Mouse (Mus musculus) CH12.LX (cell line): ENCODE data around the gene Cd96. TPM values are rescaled to one million over a fixed set of nuclear protein-coding genes. Genes with fewer than 3 reads are reported as not detected.

Source experiments
- DNase-seq: peaks from one replicate; pipeline ENCODE4 v3.0.0-alpha.2; 2013; ENCODE audit errors: extremely low read depth
- H3K27ac ChIP-seq: 2 replicates; pipeline ENCODE4 v1.5.1; 2012; ENCODE audit warnings: low read depth, mild to moderate bottlenecking, control low read depth, moderate library complexity; ENCODE audit not compliant: insufficient read depth
- H3K27me3 ChIP-seq: replicated peaks from 2 replicates; pipeline ENCODE3; 2012; ENCODE audit warnings: inconsistent platforms
- H3K36me3 ChIP-seq, 2 experiments: replicated peaks in 1 of 2; 2 replicates each; pipeline versions ENCODE3 to v1.6.1; 2012; ENCODE audit warnings: inconsistent platforms in 1 of 2, low read length in 1 of 2, mild to moderate bottlenecking in 1 of 2, mixed read lengths in 1 of 2, moderate library complexity in 1 of 2; ENCODE audit not compliant: control insufficient read depth in 1 of 2, insufficient read depth in 1 of 2
- H3K4me1 ChIP-seq, 2 experiments: 2 replicates each; pipeline ENCODE4 v1.6.1; 2012; ENCODE audit warnings: inconsistent platforms in 1 of 2, moderate library complexity in 1 of 2; ENCODE audit not compliant: insufficient read depth in 2 of 2, control insufficient read depth in 1 of 2
- H3K4me2 ChIP-seq: 2 replicates; pipeline ENCODE4 v1.6.1; 2012; ENCODE audit warnings: low read depth, mild to moderate bottlenecking, control low read depth; ENCODE audit not compliant: poor library complexity, insufficient read depth, severe bottlenecking
- H3K4me3 ChIP-seq, 3 experiments: fragments of 150-350 bp in 1 of 3; sonication (generic) in 1 of 3; replicated peaks in 1 of 3; 2 replicates each; pipeline versions ENCODE3 to v1.5.1; 2011 to 2012; ENCODE audit warnings: low read depth in 2 of 3, low read length in 2 of 3, mild to moderate bottlenecking in 2 of 3, moderate library complexity in 2 of 3, control low read depth in 1 of 3, improper control_type of control experiment in 1 of 3, inconsistent platforms in 1 of 3, mixed read lengths in 1 of 3; ENCODE audit not compliant: poor library complexity in 1 of 3
- H3K79me2 ChIP-seq: replicated peaks from 2 replicates; pipeline ENCODE4 v1.6.1; 2012; ENCODE audit warnings: mild to moderate bottlenecking, moderate library complexity; ENCODE audit not compliant: control insufficient read depth, poor library complexity, insufficient read depth, severe bottlenecking; ENCODE audit errors: extremely low read depth
- H3K9ac ChIP-seq: 2 replicates; pipeline ENCODE4 v1.6.1; 2012; ENCODE audit warnings: low read depth, mild to moderate bottlenecking, control low read depth, moderate library complexity; ENCODE audit not compliant: insufficient read depth
- H3K9me3 ChIP-seq: replicated peaks from 2 replicates; pipeline ENCODE3; 2012; ENCODE audit warnings: low read length, inconsistent platforms, mixed read lengths
- BHLHE40 ChIP-seq: IDR thresholded peaks from 2 replicates; pipeline ENCODE4 v1.6.1; 2011; ENCODE audit warnings: mild to moderate bottlenecking, low read depth, low read length, improper control_type of control experiment
- CHD1 ChIP-seq: IDR thresholded peaks from 2 replicates; pipeline ENCODE4 v1.6.1; 2012; ENCODE audit warnings: low read depth, low read length, improper control_type of control experiment, inconsistent platforms
- CHD2 ChIP-seq: IDR thresholded peaks from 2 replicates; pipeline ENCODE4 v1.6.1; 2011; ENCODE audit warnings: low read length, improper control_type of control experiment
- CTCF ChIP-seq, 2 experiments: IDR thresholded peaks in 1 of 2; conservative IDR thresholded peaks in 1 of 2; 2 replicates each; pipeline ENCODE4 v1.5.1; 2011 to 2012; ENCODE audit warnings: low read depth in 2 of 2, low read length in 2 of 2, improper control_type of control experiment in 1 of 2, inconsistent platforms in 1 of 2, mild to moderate bottlenecking in 1 of 2, moderate library complexity in 1 of 2
- ELF1 ChIP-seq: IDR thresholded peaks from 2 replicates; pipeline ENCODE4 v1.6.1; 2014; ENCODE audit warnings: low read depth, mild to moderate bottlenecking, inconsistent platforms, low read length, improper control_type of control experiment
- EP300 ChIP-seq: IDR thresholded peaks from 2 replicates; pipeline ENCODE4 v1.6.1; 2011; ENCODE audit warnings: low read length, improper control_type of control experiment
- ETS1 ChIP-seq: conservative IDR thresholded peaks from 2 replicates; pipeline ENCODE4 v1.6.1; 2012; ENCODE audit warnings: low read depth, mild to moderate bottlenecking, inconsistent platforms, low read length, improper control_type of control experiment, moderate library complexity
- GABPA ChIP-seq: IDR thresholded peaks from 2 replicates; pipeline ENCODE4 v1.6.1; 2012; ENCODE audit warnings: low read depth, low read length, improper control_type of control experiment, inconsistent platforms; ENCODE audit not compliant: insufficient replicate concordance
- HCFC1 ChIP-seq: IDR thresholded peaks from 2 replicates; pipeline ENCODE4 v1.6.1; 2012; ENCODE audit warnings: low read depth, mild to moderate bottlenecking, inconsistent platforms, low read length, improper control_type of control experiment
- IRF4 ChIP-seq: IDR thresholded peaks from 2 replicates; pipeline ENCODE4 v1.6.1; 2014; ENCODE audit warnings: low read depth, mild to moderate bottlenecking, inconsistent platforms, low read length, improper control_type of control experiment
- JUN ChIP-seq: IDR thresholded peaks from 2 replicates; pipeline ENCODE4 v1.6.1; 2011; ENCODE audit warnings: low read depth, mild to moderate bottlenecking, low read length, improper control_type of control experiment, moderate library complexity; ENCODE audit not compliant: insufficient read depth
- KAT2A ChIP-seq: IDR thresholded peaks from 2 replicates; pipeline ENCODE4 v1.6.1; 2012; ENCODE audit warnings: low read length, improper control_type of control experiment, inconsistent platforms; ENCODE audit not compliant: insufficient replicate concordance
- MAFK ChIP-seq: IDR thresholded peaks from 2 replicates; pipeline ENCODE4 v1.6.1; 2011; ENCODE audit warnings: low read length, improper control_type of control experiment; ENCODE audit not compliant: insufficient replicate concordance
- MXI1 ChIP-seq: IDR thresholded peaks from 2 replicates; pipeline ENCODE4 v1.6.1; 2011; ENCODE audit warnings: mild to moderate bottlenecking, low read depth, low read length, improper control_type of control experiment
- MYC ChIP-seq: IDR thresholded peaks from 2 replicates; pipeline ENCODE4 v1.6.1; 2011; ENCODE audit warnings: low read depth, mild to moderate bottlenecking, improper control_type of control experiment, low read length
- POLR2A ChIP-seq: IDR thresholded peaks from 2 replicates; pipeline ENCODE4 v1.6.1; 2011; ENCODE audit warnings: low read depth, mild to moderate bottlenecking, improper control_type of control experiment, low read length
- TBP ChIP-seq: conservative IDR thresholded peaks from 2 replicates; pipeline ENCODE4 v1.6.1; 2011; ENCODE audit warnings: low read depth, low read length, improper control_type of control experiment
- TCF12 ChIP-seq: IDR thresholded peaks from 2 replicates; pipeline ENCODE4 v1.6.1; 2014; ENCODE audit warnings: low read depth, mild to moderate bottlenecking, inconsistent platforms, low read length, improper control_type of control experiment
- USF1 ChIP-seq: IDR thresholded peaks from 2 replicates; pipeline ENCODE4 v1.6.1; 2014; ENCODE audit warnings: low read depth, mild to moderate bottlenecking, inconsistent platforms, low read length, improper control_type of control experiment
- ZC3H11A ChIP-seq: IDR thresholded peaks from 2 replicates; pipeline ENCODE4 v1.6.1; 2012; ENCODE audit warnings: low read depth, mild to moderate bottlenecking, inconsistent platforms, low read length, improper control_type of control experiment
- ZKSCAN1 ChIP-seq: IDR thresholded peaks from 2 replicates; pipeline ENCODE4 v1.6.1; 2012; ENCODE audit warnings: low read depth, inconsistent platforms, low read length, improper control_type of control experiment, borderline replicate concordance
- ZMIZ1 ChIP-seq: IDR thresholded peaks from 2 replicates; pipeline ENCODE4 v1.6.1; 2012; ENCODE audit warnings: low read depth, mild to moderate bottlenecking, inconsistent platforms, low read length, improper control_type of control experiment
- ZNF384 ChIP-seq: IDR thresholded peaks from 2 replicates; pipeline ENCODE4 v1.6.1; 2012; ENCODE audit warnings: low read depth, low read length, improper control_type of control experiment, inconsistent platforms
- dilution Hi-C: fragments of 300-500 bp; cut with MboI; formaldehyde crosslinking; loops from 2 replicates; pipeline ENCODE4 v1.14.3; 2020; ENCODE audit warnings: low sequenced_read_pairs; ENCODE audit not compliant: extremely low pct_unique_long_range_greater_than_20kb, extremely low pct_ligation_motif_present
- in situ Hi-C: fragments of 300-500 bp; cut with MboI; formaldehyde crosslinking; loops from 3 replicates; pipeline ENCODE4 v1.14.3; 2019; ENCODE audit warnings: low sequenced_read_pairs, low pct_ligation_motif_present, low pct_unique_long_range_greater_than_20kb, mixed read lengths
- polyA plus RNA-seq: library from polyadenylated mRNA; unstranded; fragments of >175 nt; gene quantifications from 2 replicates; pipeline ENCODE4 v1.2.1, GENCODE M21; 2012; ENCODE audit warnings: low read depth; ENCODE audit not compliant: insufficient read length
- total RNA-seq, 2 experiments: library from RNA; depleted of rRNA; stranded (reverse); fragments of 300-350 nt in 1 of 2; fragments of >200 nt in 1 of 2; gene quantifications; 2 replicates each; pipeline ENCODE4 v1.2.3; 2012 to 2014

The Cd96 gene
- total and polyA plus RNA-seq, 3 experiments = 4.4 to 9.7 (median 5.9) TPM

DNA sequence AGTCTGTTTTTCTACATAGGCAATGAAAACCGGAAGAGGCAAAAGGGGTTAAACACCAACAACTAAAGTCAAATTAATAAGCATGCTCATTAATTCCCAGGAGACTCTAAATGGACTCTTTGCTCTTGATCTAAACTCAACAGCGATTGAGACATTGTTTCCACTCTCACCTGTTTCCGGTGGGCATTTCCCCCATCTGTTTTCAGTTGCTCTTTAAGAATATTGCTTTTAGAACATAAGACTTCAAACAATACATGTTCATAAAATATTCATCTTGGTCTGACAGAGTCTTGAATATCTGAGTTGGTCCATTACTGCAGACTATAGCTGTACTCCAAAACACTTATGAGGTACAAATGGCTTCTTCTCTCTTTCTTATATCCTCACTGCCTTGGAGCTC, 119.1 kb downstream of the Cd96 start:
- dilution Hi-C loops (no loop called here), in situ Hi-C loops (no loop called here)
- TF ChIP-seq EP300 (0 out of 2 replicates have a peak, but pooled peaks have one; percentile 41), ZKSCAN1 (no peak), ETS1 (0 out of 2 replicates have a peak, but pooled peaks have one; percentile 14), MYC (no peak), JUN (peak; percentile 10; the same call in 1 of the 2 replicates), ZMIZ1 (no peak), GABPA (no peak), KAT2A (no peak)
- peak; percentile 6 for DNase-seq
- Histone ChIP-seq H3K27ac (no peak overlapping the region), H3K4me2 (no peak overlapping the region), H3K9ac (no peak overlapping the region), H3K9me3 (no peaks in the 10 kb centered on the region), H3K36me3 (no peaks in the 10 kb centered on the region), H3K79me2 (no peaks in the 10 kb centered on the region), H3K4me1 (peaks cover 0 to 5% of the 10 kb centered on the region in 2 experiments; a peak in 1 of 4 replicates), H3K4me3 (no peak overlapping the region), H3K27me3 (no peaks in the 10 kb centered on the region)

DNA sequence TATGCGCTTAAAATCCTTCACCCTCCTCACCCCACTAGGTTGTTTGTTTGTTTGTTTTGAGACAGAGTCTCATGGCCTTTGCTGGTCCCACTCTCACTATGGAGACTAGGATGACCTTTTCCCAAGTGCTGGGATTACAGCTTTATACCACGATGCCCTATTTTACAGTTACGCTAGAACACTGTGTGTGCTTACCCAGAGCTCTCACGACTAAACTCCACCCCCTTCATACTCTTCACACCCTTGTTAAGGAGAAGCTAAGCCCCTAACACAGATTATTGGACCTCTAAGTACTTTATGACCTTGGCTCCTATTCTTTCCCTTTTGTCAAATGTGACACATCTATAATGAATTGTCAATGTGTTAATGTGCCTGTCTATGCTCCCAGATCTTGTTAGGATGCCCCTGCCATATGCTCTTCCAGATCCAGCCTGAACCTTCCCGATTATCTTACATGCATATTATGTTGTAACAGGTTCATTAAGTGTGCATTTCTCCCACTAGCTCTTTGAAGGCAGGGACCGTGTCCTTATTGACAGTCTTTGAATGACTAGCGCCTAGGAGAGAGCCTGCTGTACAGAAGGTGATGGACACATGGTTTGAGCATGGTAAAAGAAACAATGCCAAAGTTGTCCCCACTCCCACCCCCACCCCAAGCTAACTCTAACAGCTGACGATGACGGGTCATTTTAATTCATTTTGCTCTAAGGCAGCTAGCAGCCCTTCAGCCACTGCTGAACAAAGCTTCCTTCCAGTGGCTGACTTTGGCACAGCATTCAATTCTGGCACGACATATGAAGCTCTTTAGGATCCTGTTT, 120.5 kb downstream of the Cd96 start:
- dilution Hi-C loops = no loop called here
- H3K27me3 ChIP-seq = no peaks in the 10 kb centered on the region

More for the DNA sequence above, 120.5 kb downstream of the Cd96 start:
- Histone ChIP-seq H3K4me1 (peaks cover 0 to 5% of the 10 kb centered on the region in 2 experiments; a peak in 1 of 4 replicates), H3K4me2 (no peak overlapping the region), H3K36me3 (no peaks in the 10 kb centered on the region), H3K79me2 (no peaks in the 10 kb centered on the region), H3K9me3 (no peaks in the 10 kb centered on the region), H3K27ac (no peak overlapping the region), H3K9ac (no peak overlapping the region), H3K4me3 (no peak overlapping the region)
- TF ChIP-seq ZC3H11A (no peak), CHD2 (no peak), TCF12 (no peak), USF1 (no peak), EP300 (no peak), MXI1 (no peak), CHD1 (no peak), ZKSCAN1 (no peak), BHLHE40 (no peak), HCFC1 (no peak), POLR2A (no peak), IRF4 (no peak), MAFK (no peak), ELF1 (no peak), TBP (no peak), ZNF384 (no peak), JUN (no peak), CTCF (conservative IDR thresholded peaks at IDR 0.05 in 1 of 2, IDR thresholded peaks at IDR 0.05 in 1 of 2; ENCODE audit: low read depth in 2 of 2, low read length in 2 of 2) (no peak), MYC (no peak)
- in situ Hi-C loops = loop anchor here (10.0 kb wide), 1 partner anchor 95 kb away; no protein-coding TSS in a partner anchor
- DNase-seq = no peak
